Mouse (Mus musculus) kidney, embryonic 16.5 days (tissue): Measurements from ENCODE around the gene 4930590J08Rik. TPM values are rescaled to one million over a fixed set of nuclear protein-coding genes. Genes with fewer than 3 reads are reported as not detected.

Experiments used
- ATAC-seq: fragments of 200-750 bp; cut with Nextera tagmentation; 2 replicates; pipeline ENCODE4 v1.8.0; 2017; ENCODE audit warnings: moderate TSS enrichment; ENCODE audit not compliant: low FRiP score, low TSS enrichment
- H3K27ac ChIP-seq: fragments of 300-500 bp; sonication (generic); 2 replicates; pipeline ENCODE4 v1.5.1; 2014; ENCODE audit warnings: low read length
- H3K27me3 ChIP-seq: fragments of 300-500 bp; sonication (generic); 2 replicates; pipeline ENCODE4 v1.6.1; 2014; ENCODE audit warnings: low read length, control low read depth, mixed read lengths; ENCODE audit not compliant: insufficient read depth
- H3K36me3 ChIP-seq: fragments of 300-500 bp; sonication (generic); 2 replicates; pipeline ENCODE4 v1.6.1; 2014; ENCODE audit warnings: low read length, control low read depth, mixed read lengths; ENCODE audit not compliant: insufficient read depth
- H3K4me1 ChIP-seq: fragments of 300-500 bp; sonication (generic); 2 replicates; pipeline ENCODE4 v1.6.1; 2014; ENCODE audit warnings: low read length, control low read depth, mixed read lengths; ENCODE audit not compliant: insufficient read depth
- H3K4me2 ChIP-seq: fragments of 300-500 bp; sonication (generic); replicated peaks from 2 replicates; pipeline ENCODE4 v1.6.1; 2014; ENCODE audit warnings: low read depth, low read length
- H3K4me3 ChIP-seq: fragments of 300-500 bp; sonication (generic); 2 replicates; pipeline ENCODE4 v1.5.1; 2014; ENCODE audit warnings: mild to moderate bottlenecking, low read length
- H3K9ac ChIP-seq: fragments of 300-500 bp; sonication (generic); replicated peaks from 2 replicates; pipeline ENCODE4 v1.6.1; 2014; ENCODE audit warnings: low read length
- H3K9me3 ChIP-seq: fragments of 300-500 bp; sonication (generic); 2 replicates; pipeline ENCODE4 v1.6.1; 2016; ENCODE audit warnings: low read length, control low read depth
- WGBS: fragments of 180-500 bp; shearing (Covaris S2); extraction: QIAGEN DNeasy Blood & Tissue Kit; methylation state at CpG from one replicate; pipeline ENCODE4 v1.1.7; 2014; 5-methylcytosine and 5-hydroxymethylcytosine counted together
- polyA plus RNA-seq: library from polyadenylated mRNA; unstranded; fragments of >200 nt; fragmentation: Nextera tagmentation; extraction: Ambion mirVana; gene quantifications from 2 replicates; pipeline ENCODE4 v1.2.1, GENCODE M21; 2015

4930590J08Rik gene
- polyA plus RNA-seq, 1 experiment from 2014 or later = 0.42 TPM

GRCm38 (mm10) chr6:91890615-91891014 is 12.0 kb upstream of the 4930590J08Rik start:
- Histone ChIP-seq H3K9me3 (no peaks in the 10 kb centered on the region), H3K4me1 (no peaks in the 10 kb centered on the region), H3K4me3 (no peak overlapping the region), H3K36me3 (peaks cover 64% of the 10 kb centered on the region), H3K4me2 (no peak overlapping the region), H3K27me3 (no peaks in the 10 kb centered on the region), H3K9ac (no peak overlapping the region), H3K27ac (no peak overlapping the region)
- WGBS = 89% methylated on average over 5 of the region's 5 CpGs
- ATAC-seq = no peak

DNA sequence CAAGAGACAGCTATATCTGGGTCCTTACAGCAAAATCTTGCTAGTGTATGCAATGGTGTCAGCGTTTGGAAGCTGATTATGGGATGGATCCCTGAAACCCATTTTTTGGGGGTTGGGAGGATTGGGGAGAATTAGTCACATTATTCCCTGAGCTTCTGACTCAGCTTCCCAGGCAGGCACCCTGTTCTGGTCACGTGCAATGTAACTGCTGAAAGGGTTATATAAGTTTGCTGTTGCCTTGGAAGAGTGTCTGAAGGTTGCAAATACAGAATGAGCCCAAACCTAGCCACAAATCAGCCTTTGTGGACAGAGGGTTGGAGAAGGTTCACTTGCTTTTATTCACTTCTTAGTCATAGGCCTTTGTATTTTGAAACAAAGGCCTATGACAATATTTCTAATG is 10.8 kb upstream of the 4930590J08Rik start:
- H3K27ac ChIP-seq = no peak overlapping the region
- WGBS = 92% methylated on average over 2 of the region's 2 CpGs
- no peak overlapping the region for H3K4me2 ChIP-seq
- H3K4me1 ChIP-seq = no peaks in the 10 kb centered on the region
- H3K27me3 ChIP-seq = no peaks in the 10 kb centered on the region
- no peak overlapping the region for H3K4me3 ChIP-seq
- no peak for ATAC-seq
- no peak overlapping the region for H3K9ac ChIP-seq
- peaks cover 62% of the 10 kb centered on the region for H3K36me3 ChIP-seq
- no peaks in the 10 kb centered on the region for H3K9me3 ChIP-seq

- no peak overlapping the region for H3K4me3 ChIP-seq
- no peak overlapping the region for H3K9ac ChIP-seq
- H3K36me3 ChIP-seq = peaks cover 64% of the 10 kb centered on the region
- no peaks in the 10 kb centered on the region for H3K9me3 ChIP-seq
- H3K4me2 ChIP-seq = no peak overlapping the region
- ATAC-seq = no peak
- WGBS = 91% methylated on average over 3 of the region's 3 CpGs
- H3K4me1 ChIP-seq = no peaks in the 10 kb centered on the region
- H3K27ac ChIP-seq = no peak overlapping the region
- no peaks in the 10 kb centered on the region for H3K27me3 ChIP-seq
These were observed 5.8 kb upstream of the 4930590J08Rik start for GRCm38 (mm10) chr6:91896783-91897182.

- Histone ChIP-seq H3K9me3 (no peaks in the 10 kb centered on the region), H3K4me1 (no peaks in the 10 kb centered on the region), H3K4me2 (no peak overlapping the region), H3K27ac (no peak overlapping the region), H3K9ac (no peak overlapping the region), H3K27me3 (no peaks in the 10 kb centered on the region), H3K4me3 (no peak overlapping the region), H3K36me3 (peaks cover 33% of the 10 kb centered on the region)
- WGBS = 35% methylated on average over 5 of the region's 5 CpGs
- 0 out of 2 replicates have a peak, but pooled peaks have one; percentile 70 for ATAC-seq
These were observed 1.1 kb upstream of the 4930590J08Rik start for GRCm38 (mm10) chr6:91901505-91901904.

GRCm38 (mm10) chr6:91914011-91914410 is 11.4 kb downstream of the 4930590J08Rik start:
- no peaks in the 10 kb centered on the region for H3K9me3 ChIP-seq
- H3K4me1 ChIP-seq = no peaks in the 10 kb centered on the region
- no peaks in the 10 kb centered on the region for H3K36me3 ChIP-seq
- no peak for ATAC-seq
- H3K4me3 ChIP-seq = no peak overlapping the region
- H3K27ac ChIP-seq = no peak overlapping the region
- WGBS = 89% methylated on average over 10 of the region's 10 CpGs
- no peak overlapping the region for H3K4me2 ChIP-seq
- no peaks in the 10 kb centered on the region for H3K27me3 ChIP-seq
- H3K9ac ChIP-seq = no peak overlapping the region

DNA sequence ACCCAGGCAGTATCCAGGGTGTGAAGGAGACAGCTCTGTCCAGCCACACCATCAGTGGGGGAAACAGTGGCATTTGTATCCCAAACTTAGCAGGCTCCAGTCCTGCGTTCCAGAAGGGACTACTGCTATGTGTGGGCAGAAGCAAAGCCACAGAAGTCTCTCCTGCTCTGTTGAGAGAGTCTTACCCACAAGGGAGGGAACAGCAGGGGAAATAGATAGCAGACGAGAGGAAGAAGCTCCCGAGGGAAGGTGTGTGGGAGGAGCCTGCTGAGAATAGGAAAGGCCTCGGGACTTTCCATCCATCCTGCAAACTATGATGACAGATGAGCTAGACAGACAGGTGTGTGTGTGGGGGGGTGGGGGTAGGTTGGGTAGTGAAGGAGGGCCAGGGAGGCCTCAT is 14.7 kb downstream of the 4930590J08Rik start:
- H3K4me2 ChIP-seq = no peak overlapping the region
- WGBS = 25% methylated on average over 4 of the region's 4 CpGs
- H3K27me3 ChIP-seq = no peaks in the 10 kb centered on the region
- H3K36me3 ChIP-seq = no peaks in the 10 kb centered on the region
- H3K4me1 ChIP-seq = no peaks in the 10 kb centered on the region
- no peak overlapping the region for H3K9ac ChIP-seq
- no peak for ATAC-seq
- no peak overlapping the region for H3K4me3 ChIP-seq
- H3K9me3 ChIP-seq = no peaks in the 10 kb centered on the region
- H3K27ac ChIP-seq = no peak overlapping the region

GRCm38 (mm10) chr6:91917716-91918115 is 15.1 kb downstream of the 4930590J08Rik start:
- Histone ChIP-seq H3K27me3 (no peaks in the 10 kb centered on the region), H3K9me3 (no peaks in the 10 kb centered on the region), H3K4me3 (no peak overlapping the region), H3K4me1 (no peaks in the 10 kb centered on the region), H3K9ac (no peak overlapping the region), H3K27ac (no peak overlapping the region), H3K4me2 (no peak overlapping the region), H3K36me3 (no peaks in the 10 kb centered on the region)
- no peak for ATAC-seq
- WGBS = 86% methylated on average over 11 of the region's 11 CpGs

- no peaks in the 10 kb centered on the region for H3K36me3 ChIP-seq
- no peaks in the 10 kb centered on the region for H3K9me3 ChIP-seq
- H3K4me1 ChIP-seq = peaks cover 4% of the 10 kb centered on the region; the same call in 1 of the 2 replicates
- WGBS = 61% methylated on average over 5 of the region's 5 CpGs
- H3K9ac ChIP-seq = no peak overlapping the region
- no peak overlapping the region for H3K4me3 ChIP-seq
- no peak overlapping the region for H3K27ac ChIP-seq
- no peak overlapping the region for H3K4me2 ChIP-seq
- H3K27me3 ChIP-seq = no peaks in the 10 kb centered on the region
- no peak for ATAC-seq
These were observed 28.6 kb downstream of the 4930590J08Rik start for GRCm38 (mm10) chr6:91931231-91931630.

- Histone ChIP-seq H3K4me3 (no peak overlapping the region), H3K36me3 (no peaks in the 10 kb centered on the region), H3K27ac (no peak overlapping the region), H3K4me1 (peaks cover 9% of the 10 kb centered on the region), H3K9ac (no peak overlapping the region), H3K27me3 (no peaks in the 10 kb centered on the region), H3K4me2 (no peak overlapping the region), H3K9me3 (no peaks in the 10 kb centered on the region)
- no peak for ATAC-seq
- 36% methylated on average over 4 of the region's 4 CpGs for WGBS
These were observed 35.9 kb downstream of the 4930590J08Rik start for GRCm38 (mm10) chr6:91938491-91938890.

- H3K9ac ChIP-seq = no peak overlapping the region
- H3K4me3 ChIP-seq = no peak overlapping the region
- H3K27me3 ChIP-seq = no peaks in the 10 kb centered on the region
- H3K4me2 ChIP-seq = no peak overlapping the region
- H3K36me3 ChIP-seq = no peaks in the 10 kb centered on the region
- no peak for ATAC-seq
- no peak overlapping the region for H3K27ac ChIP-seq
- H3K9me3 ChIP-seq = no peaks in the 10 kb centered on the region
- 51% methylated on average over 2 of the region's 2 CpGs for WGBS
- peaks cover under 1% of the 10 kb centered on the region; the same call in 1 of the 2 replicates for H3K4me1 ChIP-seq
These were observed 45.8 kb downstream of the 4930590J08Rik start for GRCm38 (mm10) chr6:91948426-91948825.
